Mouse (Mus musculus): ENCODE data around the gene Gm42688.

DNA sequence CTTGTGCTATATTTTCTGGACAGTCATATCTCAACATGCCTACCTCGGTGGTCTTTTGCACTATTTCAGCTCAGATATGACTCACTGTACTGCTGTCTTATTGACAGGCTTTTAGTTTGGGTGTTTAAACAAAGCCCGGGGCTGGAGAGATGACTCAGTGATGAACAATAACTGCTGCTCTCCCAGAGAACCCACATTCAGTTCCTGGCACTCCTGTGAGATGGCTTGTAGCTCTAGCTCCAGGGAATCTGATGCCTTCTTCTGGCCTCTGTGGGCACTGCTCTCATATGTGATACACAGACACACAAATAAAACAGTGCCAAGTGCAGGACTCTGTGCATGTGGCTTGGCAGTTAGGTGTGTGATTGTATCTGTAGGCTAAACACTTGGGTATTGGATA lies 43.8 kb downstream of the Gm42688 start:
- TF ChIP-seq POLR2A (IDR thresholded peaks at IDR 0.05; ENCODE audit: low read depth, low read length) (no peak), CTCF (IDR thresholded peaks at IDR 0.05; ENCODE audit: extremely low read depth, insufficient read length, insufficient replicate concordance, low read depth, low read length) (no peak)
